Mouse (Mus musculus) kidney, adult 2 months (tissue): ENCODE measurements around the gene Ambra1. TPM values are rescaled to one million over a fixed set of nuclear protein-coding genes. Genes with fewer than 3 reads are reported as not detected.

Experiments used
- DNase-seq: peaks from one replicate; pipeline ENCODE4 v3.0.0; 2021
- H3K27ac ChIP-seq: fragments of 200-500 bp; 2 replicates; pipeline ENCODE4 v1.5.1; 2012; ENCODE audit warnings: low read depth, low read length, control low read depth, inconsistent platforms; ENCODE audit not compliant: insufficient read depth
- H3K27me3 ChIP-seq: fragments of 200-500 bp; replicated peaks from 2 replicates; pipeline ENCODE4 v1.6.1; 2012; ENCODE audit warnings: mild to moderate bottlenecking, moderate library complexity, low read length, inconsistent platforms; ENCODE audit not compliant: control insufficient read depth, insufficient read depth
- H3K36me3 ChIP-seq: fragments of 200-500 bp; 2 replicates; pipeline ENCODE4 v1.6.1; 2012; ENCODE audit warnings: mild to moderate bottlenecking, moderate library complexity, low read length, inconsistent platforms; ENCODE audit not compliant: control insufficient read depth, insufficient read depth
- H3K4me1 ChIP-seq: fragments of 200-500 bp; 2 replicates; pipeline ENCODE4 v1.6.1; 2011; ENCODE audit warnings: low read length; ENCODE audit not compliant: control insufficient read depth, insufficient read depth
- H3K4me3 ChIP-seq: fragments of 200-500 bp; 2 replicates; pipeline ENCODE4 v1.5.1; 2011; ENCODE audit warnings: mild to moderate bottlenecking, low read depth, low read length, control low read depth; ENCODE audit not compliant: insufficient read depth
- CTCF ChIP-seq: fragments of 200-500 bp; conservative IDR thresholded peaks from 2 replicates; pipeline ENCODE4 v1.5.1; 2011; ENCODE audit warnings: low read depth, mild to moderate bottlenecking, control low read depth, low read length, moderate library complexity, mixed read lengths; ENCODE audit not compliant: insufficient read depth, insufficient read length
- POLR2A ChIP-seq: fragments of 200-500 bp; IDR thresholded peaks from one replicate; pipeline ENCODE4 v1.6.1; 2011; ENCODE audit warnings: low read depth, low read length, control low read depth
- WGBS: fragments of 180-500 bp; shearing (Covaris S2); methylation state at CpG from one replicate; pipeline ENCODE4 v1.1.7; 2018; 5-methylcytosine and 5-hydroxymethylcytosine counted together
- polyA plus RNA-seq: library from polyadenylated mRNA; depleted of rRNA; stranded (reverse); fragments of >200 nt; gene quantifications from 2 replicates; pipeline ENCODE4 v1.2.3, GENCODE M21; 2012

Ambra1 gene
- polyA plus RNA-seq, 1 experiment, result 34.5 TPM

- no peaks in the 10 kb centered on the region for H3K27me3 ChIP-seq
- DNase-seq, result peak; percentile 25
- H3K4me1 ChIP-seq, result peaks cover 6% of the 10 kb centered on the region
- H3K36me3 ChIP-seq, result no peaks in the 10 kb centered on the region
- 57% methylated on average over 1 of the region's 1 CpGs for WGBS
- TF ChIP-seq POLR2A (no peak), CTCF (no peak)
- no peak overlapping the region for H3K27ac ChIP-seq
- no peak overlapping the region for H3K4me3 ChIP-seq
Measured at GRCm38 (mm10) chr2:91835031-91835430, 105.1 kb downstream of the Ambra1 start.

GRCm38 (mm10) chr2:91835631-91836030, 105.7 kb downstream of the Ambra1 start:
- peaks cover 6% of the 10 kb centered on the region for H3K4me1 ChIP-seq
- WGBS, result 76% methylated on average over 3 of the region's 3 CpGs
- H3K36me3 ChIP-seq, result no peaks in the 10 kb centered on the region
- DNase-seq, result no peak
- H3K4me3 ChIP-seq, result no peak overlapping the region
- no peak overlapping the region for H3K27ac ChIP-seq
- no peak for TF ChIP-seq POLR2A
- TF ChIP-seq CTCF, result no peak
- H3K27me3 ChIP-seq, result no peaks in the 10 kb centered on the region

- TF ChIP-seq POLR2A, result no peak
- TF ChIP-seq CTCF, result no peak
- 77% methylated on average over 1 of the region's 1 CpGs for WGBS
- H3K36me3 ChIP-seq, result no peaks in the 10 kb centered on the region
- H3K27ac ChIP-seq, result no peak overlapping the region
- H3K4me3 ChIP-seq, result no peak overlapping the region
- H3K27me3 ChIP-seq, result no peaks in the 10 kb centered on the region
- H3K4me1 ChIP-seq, result no peaks in the 10 kb centered on the region
- DNase-seq, result no peak
Measured at GRCm38 (mm10) chr2:91844085-91844484, 114.2 kb downstream of the Ambra1 start.

- no peak for TF ChIP-seq CTCF
- no peak for TF ChIP-seq POLR2A
- WGBS, result 89% methylated on average over 2 of the region's 2 CpGs
- Histone ChIP-seq H3K4me3 (no peak overlapping the region), H3K27me3 (no peaks in the 10 kb centered on the region), H3K4me1 (no peaks in the 10 kb centered on the region), H3K27ac (no peak overlapping the region), H3K36me3 (no peaks in the 10 kb centered on the region)
- no peak for DNase-seq
Measured at GRCm38 (mm10) chr2:91852446-91853191, 122.7 kb downstream of the Ambra1 start.

GRCm38 (mm10) chr2:91854575-91854974, 124.6 kb downstream of the Ambra1 start:
- no peak overlapping the region for H3K4me3 ChIP-seq
- H3K27me3 ChIP-seq, result no peaks in the 10 kb centered on the region
- H3K27ac ChIP-seq, result no peak overlapping the region
- 87% methylated on average over 6 of the region's 6 CpGs for WGBS
- DNase-seq, result no peak
- no peaks in the 10 kb centered on the region for H3K36me3 ChIP-seq
- H3K4me1 ChIP-seq, result no peaks in the 10 kb centered on the region
- no peak for TF ChIP-seq POLR2A
- no peak for TF ChIP-seq CTCF

- Histone ChIP-seq H3K4me3 (no peak overlapping the region), H3K27ac (no peak overlapping the region), H3K27me3 (no peaks in the 10 kb centered on the region), H3K36me3 (no peaks in the 10 kb centered on the region), H3K4me1 (no peaks in the 10 kb centered on the region)
- 92% methylated on average over 3 of the region's 3 CpGs for WGBS
- no peak for TF ChIP-seq CTCF
- no peak for TF ChIP-seq POLR2A
- DNase-seq, result no peak
Measured at GRCm38 (mm10) chr2:91856958-91857357, 127.0 kb downstream of the Ambra1 start.

- H3K4me3 ChIP-seq, result no peak overlapping the region
- H3K27ac ChIP-seq, result no peak overlapping the region
- TF ChIP-seq CTCF (no peak), POLR2A (no peak)
- no peaks in the 10 kb centered on the region for H3K4me1 ChIP-seq
- H3K27me3 ChIP-seq, result no peaks in the 10 kb centered on the region
- 61% methylated on average over 4 of the region's 4 CpGs for WGBS
- no peaks in the 10 kb centered on the region for H3K36me3 ChIP-seq
- DNase-seq, result no peak
Measured at GRCm38 (mm10) chr2:91859423-91859822, 129.5 kb downstream of the Ambra1 start.
